Mouse (Mus musculus): ENCODE data around the gene Slc25a13.
A peak's percentile ranks its signal among the peaks of the same experiment; 100 is the strongest.

Slc25a13 gene

DNA sequence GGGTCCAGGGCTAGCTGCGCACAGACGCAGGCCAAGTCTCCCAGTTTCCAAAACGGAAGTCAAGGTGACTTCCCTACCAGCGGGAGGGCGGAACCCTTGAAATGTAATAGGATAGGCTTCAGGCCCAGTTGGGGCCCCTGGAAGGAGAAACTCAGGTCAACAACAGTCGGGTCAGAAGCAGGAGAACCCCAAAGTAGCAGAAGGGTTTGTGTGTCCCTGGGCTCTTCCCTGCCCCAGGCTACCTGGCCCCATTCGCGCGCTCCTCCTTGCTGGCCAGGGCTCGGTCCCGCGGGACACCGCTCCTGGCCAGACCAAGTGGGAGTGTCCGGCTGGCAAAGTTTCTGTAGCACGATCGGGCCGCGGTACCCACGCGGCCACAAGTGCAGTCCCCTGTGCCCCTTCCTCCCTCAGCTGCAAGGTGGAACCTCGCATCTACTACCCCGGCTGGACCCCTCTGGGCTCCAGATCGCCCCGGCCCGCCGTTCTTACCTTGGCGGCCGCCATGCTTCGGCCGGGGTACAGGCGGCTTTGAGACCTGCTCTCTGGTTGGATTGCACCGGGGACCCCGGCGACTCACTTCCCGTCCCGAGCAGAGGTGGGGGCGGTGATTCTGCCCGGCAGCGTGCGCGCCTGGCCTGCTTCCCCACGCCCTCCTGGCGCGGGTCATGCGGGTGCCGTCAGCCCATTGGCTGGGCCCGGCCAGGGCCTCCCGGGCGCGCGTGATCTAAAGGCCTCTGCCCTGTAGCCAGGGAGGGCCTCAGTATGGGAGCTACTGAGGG, at the start of gene Slc25a13:
Gene Slc25a13, minus strand, starts transcription at position 667 of the 779 bp plus-strand sequence.
- peak; percentile 63 for DNase-seq (ENCODE audit: low read depth, low spot score)

DNA sequence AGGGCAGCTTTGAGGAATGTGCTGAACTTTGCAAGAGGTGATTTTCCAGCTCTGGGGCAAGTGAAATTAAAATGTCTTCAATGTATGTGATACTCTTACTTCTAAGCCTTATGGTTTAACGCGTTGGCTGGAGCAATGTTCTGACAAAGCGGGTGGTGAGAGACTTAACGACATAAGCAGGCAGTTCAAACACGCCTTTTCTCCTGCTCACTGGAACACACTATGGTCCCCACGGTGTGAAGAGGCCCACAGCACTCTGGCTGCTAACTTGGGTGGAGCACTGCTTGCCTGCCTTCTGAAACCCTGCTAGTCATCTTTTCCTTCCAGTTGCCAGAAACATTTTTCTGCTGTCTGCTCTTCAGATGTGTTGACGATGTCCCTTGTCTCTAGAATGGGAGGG, 48.8 kb upstream of the Slc25a13 start:
- no peak for DNase-seq (ENCODE audit: low read depth, low spot score)

DNA sequence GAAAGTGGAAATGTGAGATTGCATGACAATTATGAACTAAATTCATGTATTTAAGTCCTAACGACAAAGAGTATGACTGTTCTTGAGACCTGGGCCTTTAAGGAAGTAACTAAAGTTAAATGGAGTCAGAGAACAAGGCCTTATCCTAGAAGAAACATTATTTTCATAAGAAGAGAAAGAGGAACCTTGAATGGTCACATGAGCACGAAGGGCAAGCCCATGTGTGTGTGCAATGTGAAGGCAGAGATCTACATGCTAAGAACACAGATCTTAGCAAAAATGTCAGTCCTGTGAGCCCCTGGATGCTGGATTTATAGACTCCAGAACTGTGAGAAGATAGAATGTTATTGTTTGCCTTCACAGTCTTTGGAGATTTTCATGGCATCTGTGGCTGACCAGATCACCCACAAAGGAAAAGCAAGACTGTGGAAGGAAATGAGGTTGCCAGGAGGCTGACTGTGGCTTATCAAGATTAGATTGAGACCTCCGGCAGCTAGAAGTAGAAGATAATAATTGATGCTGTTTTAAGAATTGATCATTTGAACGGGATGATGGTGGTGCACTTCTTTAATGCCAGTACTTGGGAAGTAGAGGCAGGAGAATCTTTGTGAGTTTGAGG, 46.4 kb upstream of the Slc25a13 start:
- DNase-seq (ENCODE audit: low read depth, low spot score) = no peak

DNA sequence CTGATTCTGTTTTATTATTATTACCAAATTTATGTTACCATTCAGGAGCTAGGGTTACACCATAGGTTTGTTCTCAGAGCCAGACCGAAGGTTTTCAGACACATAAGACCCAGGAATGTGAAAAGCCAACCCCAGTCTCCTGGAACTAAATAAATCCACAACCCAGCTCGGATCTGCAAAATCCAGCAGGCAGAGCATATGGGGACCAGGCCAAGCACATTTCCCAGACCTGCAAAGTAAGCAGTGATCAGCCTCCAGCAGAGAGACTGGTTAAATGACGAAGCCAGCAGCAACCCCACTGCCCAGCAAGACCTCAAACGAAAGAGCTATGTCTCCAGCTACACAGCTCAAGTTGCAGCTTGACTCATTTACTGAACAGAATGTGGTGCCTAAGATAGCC, 43.9 kb upstream of the Slc25a13 start:
- DNase-seq (ENCODE audit: low read depth, low spot score) = no peak

DNA sequence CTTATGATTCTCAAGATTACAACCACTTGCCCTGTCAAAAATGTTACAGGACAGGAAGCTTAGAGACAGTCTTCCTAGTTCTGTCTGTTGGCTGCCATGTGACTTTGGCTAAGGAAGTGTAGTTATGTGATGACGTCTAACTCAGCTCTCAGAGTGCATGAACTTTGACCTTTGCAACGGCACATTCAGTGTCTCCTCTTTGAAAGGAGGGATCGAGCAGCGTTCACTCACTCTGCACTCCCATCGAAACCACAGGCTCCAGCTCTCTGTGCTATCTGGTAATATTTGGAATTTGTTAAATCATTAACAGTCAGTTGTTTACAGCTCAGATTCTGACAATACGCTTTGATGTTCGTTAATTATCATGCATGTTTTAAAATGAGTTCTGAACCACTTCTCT, 31.5 kb upstream of the Slc25a13 start:
- no peak for DNase-seq (ENCODE audit: low read depth, low spot score)

DNA sequence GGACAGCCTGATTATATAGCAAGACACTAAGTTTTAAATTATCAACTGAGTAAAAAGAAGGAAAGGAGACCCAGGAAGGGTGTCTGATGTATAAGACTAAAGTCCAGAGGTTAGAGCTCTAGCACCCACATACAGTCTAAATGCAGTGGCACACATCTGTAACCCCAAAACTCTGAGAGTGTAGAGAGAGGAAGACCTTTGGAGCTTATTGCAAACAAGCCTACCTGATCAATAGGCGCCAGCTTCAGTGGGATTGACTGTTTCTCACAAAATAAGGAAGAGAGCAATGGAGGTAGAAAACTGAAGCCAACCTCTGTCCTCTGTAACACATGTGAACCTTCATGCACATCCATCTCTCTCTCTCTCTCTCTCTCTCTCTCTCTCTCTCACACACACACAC, 26.9 kb upstream of the Slc25a13 start:
- no peak for DNase-seq (ENCODE audit: low read depth, low spot score)

DNA sequence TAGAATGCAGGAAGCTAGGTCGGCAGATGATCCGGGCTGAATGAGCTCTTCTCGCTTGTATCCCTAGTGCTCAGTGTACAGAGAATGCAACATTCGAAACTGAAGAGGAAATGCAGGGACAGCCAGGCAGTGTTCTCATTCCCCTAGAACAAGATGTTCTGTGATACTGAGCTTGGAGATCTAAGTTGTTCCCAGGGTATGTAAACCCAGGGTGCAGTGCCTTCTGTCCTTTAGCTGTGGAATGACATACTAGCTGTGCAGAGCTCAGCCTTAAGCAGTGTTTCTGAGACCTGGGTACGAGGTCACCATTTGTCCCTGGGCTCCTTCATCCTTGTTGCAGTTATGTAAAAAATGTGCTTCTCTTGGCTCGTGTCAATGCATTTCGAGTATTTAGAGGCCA, 25.1 kb upstream of the Slc25a13 start:
- DNase-seq (ENCODE audit: low read depth, low spot score) = no peak

DNA sequence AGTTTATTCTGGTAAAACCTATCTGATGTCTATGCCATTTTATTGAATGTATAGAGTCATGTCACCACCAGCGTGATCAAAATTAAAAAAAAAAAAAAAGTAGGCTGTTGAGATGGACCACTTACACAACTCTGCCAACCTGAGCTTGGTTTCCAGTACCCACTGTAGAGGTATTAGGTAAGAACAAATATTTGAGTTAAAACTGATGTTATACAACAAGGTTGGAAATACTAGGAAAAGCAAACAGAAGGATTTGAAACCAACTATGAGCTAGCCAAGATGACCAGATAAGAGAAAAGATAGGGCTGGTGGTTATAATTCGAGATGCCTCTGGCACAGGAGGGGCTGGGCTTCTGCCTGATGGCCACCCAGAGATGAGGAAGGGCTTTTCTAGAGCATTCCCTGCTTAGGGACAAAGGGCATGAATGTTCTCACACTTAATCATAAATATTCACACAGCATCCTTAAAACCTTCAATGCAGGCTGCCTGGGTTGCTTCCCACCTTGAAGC, 19.9 kb upstream of the Slc25a13 start:
- DNase-seq (ENCODE audit: low read depth, low spot score) = no peak

DNA sequence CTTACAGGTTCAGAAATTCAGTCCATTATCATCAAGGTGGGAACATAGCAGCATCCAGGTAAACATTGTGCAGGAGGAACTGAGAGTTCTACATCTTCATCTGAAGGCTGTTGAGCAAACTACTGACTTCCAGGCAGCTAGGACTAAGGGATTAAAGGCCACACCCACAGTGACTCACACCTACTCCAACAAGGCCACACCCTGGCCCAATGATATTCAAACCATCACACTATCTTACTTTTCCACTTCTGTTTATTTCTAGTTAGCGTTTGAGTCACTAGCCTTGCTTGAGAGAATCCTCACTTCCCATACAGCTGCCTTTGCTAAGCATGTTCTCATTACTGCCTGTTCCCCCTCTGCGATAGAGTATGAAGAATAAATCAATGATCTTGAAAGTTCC, 13.3 kb upstream of the Slc25a13 start:
- DNase-seq (ENCODE audit: low read depth, low spot score) = no peak

DNA sequence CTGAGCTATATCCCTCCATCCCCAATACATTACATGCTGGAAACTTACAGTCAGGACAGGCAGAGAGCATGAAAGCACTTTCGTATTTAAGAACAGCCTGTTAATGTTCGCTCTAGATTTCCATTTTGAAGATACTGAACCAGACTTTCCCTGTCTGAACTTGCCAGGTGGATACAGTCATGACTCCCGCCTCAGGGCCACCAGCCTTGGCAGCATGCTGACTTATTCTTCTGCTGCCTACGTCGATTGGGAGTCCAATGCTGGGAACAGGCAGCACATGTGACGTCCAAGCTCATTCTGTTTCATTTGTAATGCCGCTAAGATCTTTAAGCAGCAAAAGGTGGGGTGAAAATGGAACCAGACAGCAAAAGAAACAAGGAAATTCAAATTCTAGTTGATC, 5.7 kb upstream of the Slc25a13 start:
- DNase-seq (ENCODE audit: low read depth, low spot score) = no peak

DNA sequence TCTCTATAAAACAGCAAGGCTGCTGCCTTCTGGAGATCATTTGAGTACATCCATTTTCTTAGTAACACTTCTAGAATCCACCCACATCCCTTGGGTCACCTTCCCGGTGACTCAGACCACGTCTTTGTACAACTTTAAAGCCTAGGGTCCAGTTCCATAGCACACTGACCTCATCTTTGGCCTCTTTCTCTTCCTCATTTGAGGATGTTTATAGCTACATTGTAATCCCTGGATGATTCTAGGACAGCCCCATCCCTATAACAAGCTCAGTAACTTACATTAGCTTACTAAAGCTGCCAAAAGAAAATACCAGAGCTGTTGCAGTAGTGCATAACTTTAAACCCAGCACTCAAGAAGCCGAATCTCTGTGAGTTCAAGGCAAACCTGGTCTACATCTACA, 3.6 kb upstream of the Slc25a13 start:
- no peak for DNase-seq (ENCODE audit: low read depth, low spot score)

DNA sequence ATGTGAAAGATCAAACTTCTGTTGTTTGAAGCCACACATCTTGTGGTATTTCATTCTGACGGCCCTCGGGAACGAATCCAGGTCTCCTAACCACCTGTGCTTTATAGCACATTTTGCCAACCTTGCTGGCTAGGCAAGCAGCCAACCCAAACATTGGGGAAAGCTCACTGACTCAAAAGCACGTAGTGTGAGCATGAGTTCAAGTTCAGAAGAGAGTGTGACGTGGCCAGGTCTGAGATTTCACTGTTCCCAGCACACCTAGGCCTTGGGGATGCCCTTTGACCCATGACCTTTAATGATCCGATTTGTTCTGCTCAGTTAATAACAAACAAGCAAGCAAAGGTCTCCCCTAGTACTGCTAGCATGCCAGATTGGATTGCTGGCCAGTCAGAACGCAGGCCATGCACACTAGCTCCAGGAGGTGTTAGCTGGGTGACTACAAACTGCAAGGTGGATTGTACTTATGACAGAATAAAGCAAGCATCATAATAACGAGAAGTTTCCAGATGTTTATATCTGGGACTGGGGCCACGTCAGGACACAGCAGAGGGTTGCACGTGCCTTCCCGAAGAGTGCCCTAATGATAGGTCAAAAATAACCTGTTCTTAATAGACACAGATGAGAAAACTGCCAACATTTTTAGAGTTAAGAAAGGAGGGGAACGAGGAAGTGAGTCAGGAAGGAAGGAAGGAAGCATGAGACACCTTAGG, 2.8 kb upstream of the Slc25a13 start:
- no peak for DNase-seq (ENCODE audit: low read depth, low spot score)

DNA sequence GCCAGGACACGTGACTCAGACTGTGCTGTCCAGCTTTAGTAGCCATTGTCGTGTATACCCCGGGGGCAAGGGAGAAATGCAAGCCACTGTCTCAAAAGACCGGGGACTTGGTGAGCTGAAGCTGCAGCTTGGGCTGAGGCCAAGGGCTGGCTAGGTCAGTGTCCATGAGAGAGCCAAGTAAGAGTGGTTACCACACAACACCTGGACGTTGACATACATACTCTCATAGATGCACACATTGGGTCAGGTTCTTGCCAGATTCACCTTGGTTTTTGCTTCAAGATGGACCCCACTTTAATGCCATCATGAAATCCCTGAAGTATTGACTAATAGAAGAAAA, 283 bp upstream of the Slc25a13 start:
- DNase-seq (ENCODE audit: low read depth, low spot score) = no peak

DNA sequence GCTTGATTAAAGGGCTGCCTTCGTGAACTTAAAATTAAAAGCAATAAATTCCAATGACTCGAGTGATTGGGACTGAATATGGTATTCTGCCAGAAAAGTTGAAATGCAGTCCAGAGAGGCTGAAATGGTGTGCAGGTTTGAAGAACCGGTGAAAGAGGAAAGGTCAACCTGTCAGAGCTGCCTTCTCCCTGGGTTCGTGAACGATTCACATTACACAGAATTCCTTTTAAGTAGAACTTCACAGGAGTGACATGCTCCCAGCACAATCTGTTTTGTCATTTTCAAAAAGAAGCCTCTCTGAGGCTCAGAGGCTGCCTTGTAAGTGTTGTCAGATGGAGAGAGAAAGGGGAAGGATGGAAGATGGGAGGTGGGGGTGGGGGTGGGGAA, 860 bp downstream of the Slc25a13 start:
- no peak for DNase-seq (ENCODE audit: low read depth, low spot score)

DNA sequence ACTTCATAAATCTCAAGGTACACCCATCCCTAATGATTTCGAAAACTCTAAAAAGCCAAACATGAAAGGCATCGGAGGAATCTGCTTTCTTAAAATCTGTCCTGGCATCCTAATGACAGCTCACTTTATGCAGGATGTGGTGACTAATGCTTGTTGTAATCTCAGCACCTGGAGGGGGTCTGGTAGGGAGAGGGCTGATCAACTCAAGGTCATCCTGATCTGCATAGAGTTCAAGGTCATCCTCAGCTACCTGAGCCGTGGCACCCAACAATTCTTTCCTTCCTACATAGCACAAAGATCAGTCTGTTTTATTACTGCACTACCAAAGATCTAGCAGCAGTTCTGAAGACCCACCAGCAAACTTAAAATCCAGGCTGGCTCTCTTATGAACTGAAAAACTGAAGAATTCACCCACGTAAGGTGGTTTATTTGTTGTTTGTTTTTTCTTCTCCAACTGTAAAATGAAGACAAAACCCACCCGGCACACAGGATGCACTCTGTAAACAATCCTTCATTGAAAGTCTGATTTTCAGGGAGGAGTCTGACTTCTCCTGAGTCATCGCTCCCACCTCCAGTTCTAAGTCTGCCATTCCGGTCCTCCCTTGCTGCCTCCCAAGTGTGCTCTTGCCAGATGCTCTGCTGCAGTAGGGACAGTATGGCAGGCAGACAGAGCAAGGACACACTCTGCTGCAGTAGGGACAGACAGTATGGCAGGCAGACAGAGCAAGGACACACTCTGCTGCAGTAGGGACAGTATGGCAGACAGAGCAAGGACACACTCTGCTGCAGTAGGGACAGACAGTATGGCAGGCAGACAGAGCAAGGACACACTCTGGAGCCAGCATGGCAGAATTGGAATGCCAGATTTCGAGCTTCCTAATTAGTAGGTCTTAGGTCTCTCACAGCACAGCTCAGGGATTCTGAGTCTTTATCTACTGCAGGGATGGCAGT, 4.3 kb downstream of the Slc25a13 start:
- no peak for DNase-seq (ENCODE audit: low read depth, low spot score)

DNA sequence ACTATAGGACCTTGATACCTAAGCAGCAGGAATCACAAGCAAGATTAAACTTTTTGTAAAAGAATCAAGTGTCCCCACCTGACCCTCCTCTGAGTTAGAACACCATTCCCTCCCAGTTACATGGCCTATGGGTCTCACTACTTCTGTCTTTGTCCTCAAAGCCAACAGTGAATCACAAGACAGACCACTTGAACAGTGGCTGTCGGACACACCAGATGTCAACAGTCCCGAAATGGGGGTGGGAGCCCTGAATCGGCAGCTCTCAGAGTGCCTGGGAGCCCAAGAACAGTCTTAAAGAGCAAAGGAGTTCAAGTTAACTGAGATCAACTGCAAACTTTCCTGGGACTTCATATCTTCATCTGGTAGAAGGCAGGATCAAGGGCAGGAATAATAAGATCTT, 5.0 kb downstream of the Slc25a13 start:
- DNase-seq (ENCODE audit: low read depth, low spot score) = no peak

DNA sequence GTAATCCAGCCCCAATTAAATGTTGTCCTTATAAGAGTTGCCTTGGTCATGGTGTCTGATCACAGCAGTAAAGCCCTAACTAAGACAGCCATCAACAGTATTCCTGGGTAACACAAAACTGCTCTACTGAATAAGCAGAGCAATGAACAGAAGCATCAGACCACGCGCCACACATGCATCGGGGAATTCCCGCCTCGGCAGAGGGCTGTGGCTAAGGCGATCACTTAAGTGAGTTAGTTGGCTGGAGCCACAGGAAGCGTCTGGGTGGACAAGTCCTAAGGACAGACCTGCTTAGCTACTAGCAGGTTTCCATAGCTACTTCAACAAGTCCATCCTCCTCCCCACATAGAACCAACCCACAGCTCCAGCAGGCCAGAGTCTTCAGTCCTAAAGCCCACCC, 6.3 kb downstream of the Slc25a13 start:
- DNase-seq (ENCODE audit: low read depth, low spot score) = no peak

DNA sequence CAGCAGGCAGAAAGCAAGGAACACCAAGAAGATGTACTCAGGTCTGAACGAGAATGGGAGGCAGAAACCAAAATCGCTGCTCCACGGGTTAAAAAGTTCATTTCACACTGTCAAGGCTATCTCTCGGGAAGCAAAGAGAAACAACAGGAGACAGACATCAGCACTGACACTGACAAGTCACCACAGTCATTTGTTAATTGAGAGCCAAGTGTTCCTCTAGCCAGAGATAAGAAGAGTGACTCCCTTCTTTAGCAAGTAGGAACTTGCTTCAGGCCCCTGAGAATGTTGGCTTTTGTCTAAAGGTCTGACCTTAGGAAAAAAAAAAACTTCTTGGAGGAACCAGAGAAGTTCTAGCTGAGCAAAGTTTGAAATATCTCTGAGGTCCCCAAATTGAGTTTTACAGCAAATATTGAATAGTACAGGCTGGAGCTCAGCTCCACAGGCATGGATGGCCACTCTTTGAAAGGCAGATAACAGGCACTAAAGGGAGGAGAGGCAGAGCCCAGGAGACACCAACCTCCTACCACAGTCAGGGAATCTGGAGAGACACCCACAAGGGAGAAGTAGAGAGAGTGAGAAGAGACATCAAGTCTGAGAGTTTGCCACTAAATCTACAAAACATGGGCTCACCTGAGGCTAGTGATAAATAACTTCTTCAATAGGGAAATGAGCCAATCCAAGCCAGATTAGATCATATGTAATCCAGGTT, 8.5 kb downstream of the Slc25a13 start:
- no peak for DNase-seq (ENCODE audit: low read depth, low spot score)

DNA sequence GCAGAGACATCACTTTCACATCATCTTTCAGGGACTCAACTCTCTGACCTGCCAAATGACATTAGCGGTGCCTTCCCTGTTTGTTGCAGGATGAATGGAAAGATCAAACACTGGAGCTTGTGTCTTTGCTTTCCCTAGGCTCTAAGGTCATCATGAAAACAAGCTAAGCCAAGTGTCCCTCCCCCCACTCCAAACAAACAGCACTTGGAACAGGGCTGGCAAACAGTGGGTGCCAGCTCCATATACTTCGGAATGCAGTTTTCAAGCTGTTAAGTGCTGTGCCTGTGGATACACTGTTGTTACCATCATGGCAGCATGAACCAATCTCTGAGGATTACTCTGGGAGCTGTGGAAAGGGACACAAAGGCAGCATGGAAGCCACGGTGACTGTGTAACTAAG, 9.1 kb downstream of the Slc25a13 start:
- no peak for DNase-seq (ENCODE audit: low read depth, low spot score)

DNA sequence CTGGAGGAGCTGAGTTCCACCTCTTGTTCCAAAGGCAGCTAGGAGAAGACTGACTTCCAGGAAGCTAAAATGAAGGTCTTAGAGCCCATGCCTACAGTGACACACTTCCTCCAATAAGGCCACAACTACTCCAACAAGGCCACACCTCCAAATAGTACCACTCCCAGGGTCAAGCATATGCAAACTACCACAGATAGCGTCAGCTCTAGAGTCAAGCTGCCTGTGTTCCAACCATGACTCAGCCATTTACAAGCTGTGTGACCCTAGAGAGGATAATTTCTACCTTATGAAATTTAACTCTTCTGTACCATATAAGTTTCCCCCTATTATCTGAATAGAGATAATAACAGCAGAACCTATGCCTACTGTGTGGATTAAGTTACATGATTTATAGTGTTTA, 9.6 kb downstream of the Slc25a13 start:
- no peak for DNase-seq (ENCODE audit: low read depth, low spot score)

DNA sequence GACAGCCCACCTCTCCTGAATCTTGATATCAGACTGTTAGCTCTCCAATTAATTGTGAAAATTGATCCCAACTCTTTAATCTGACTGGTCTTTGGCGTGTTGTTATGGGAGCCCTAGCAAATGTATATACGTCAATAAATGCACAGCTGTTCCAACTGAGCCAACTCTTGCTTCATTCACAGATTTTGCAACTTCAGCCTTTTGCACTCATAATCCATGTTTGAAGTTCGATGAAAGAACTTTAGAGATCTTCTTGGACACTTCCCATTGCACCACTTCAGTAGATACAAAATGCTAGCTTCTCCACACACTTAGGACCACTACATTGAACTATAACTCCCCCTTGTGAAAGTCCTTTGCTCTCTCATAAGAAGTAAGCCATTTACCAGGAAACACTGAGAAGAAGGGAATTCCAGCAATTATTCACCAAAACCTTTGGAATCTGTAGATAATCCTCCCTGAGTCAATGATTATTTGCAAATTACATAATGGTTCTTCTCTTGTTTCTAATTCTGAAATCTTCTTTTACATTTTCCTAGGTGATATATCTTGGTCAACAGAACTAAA, 11.3 kb downstream of the Slc25a13 start:
- no peak for DNase-seq (ENCODE audit: low read depth, low spot score)

Measured in embryo, embryonic 11.5 days (tissue).